ENCODE assay signal across 8 mouse cellular contexts in genomic region chr9:111070546-111070961, GRCm38 (mm10). TPM values are rescaled to one million over a fixed set of nuclear protein-coding genes. Genes with fewer than 3 reads are reported as not detected.
DNase-seq lines count a peak whose midpoint lies in the region; ATAC-seq and TF ChIP-seq lines count a peak whose summit lies in the region.

No protein-coding gene starts in this region.

- H3K36me3 ChIP-seq in ES-E14 (ENCODE audit: control insufficient read depth, insufficient read depth, low read length, poor library complexity, severe bottlenecking): peaks cover 3% of the 10 kb centered on the region; the same call in 1 of the 2 replicates
- no peaks in the 10 kb centered on the region for H3K36me3 ChIP-seq in liver, embryonic 11.5 days (ENCODE audit: control insufficient read depth, insufficient read depth, low read length)

- in situ Hi-C loops in ES-E14 (cut with MboI; ENCODE audit: low sequenced_read_pairs in 2 of 2, unreplicated experiment in 2 of 2): no loop called here

- 24% methylated on average over 4 of the region's 4 CpGs for WGBS in liver, embryonic 11.5 days

- H3K27me3 ChIP-seq in liver, embryonic 11.5 days (replicated peaks; ENCODE audit: control insufficient read depth, insufficient read depth, low read length): no peaks in the 10 kb centered on the region

- H3K4me1 ChIP-seq in ES-E14 (ENCODE audit: control insufficient read depth in 2 of 2, insufficient read depth in 2 of 2, low read length in 2 of 2, poor library complexity in 1 of 2): peaks cover 0 to 3% of the 10 kb centered on the region in 2 experiments; a peak in 1 of 4 replicates
- no peaks in the 10 kb centered on the region for H3K4me1 ChIP-seq in liver, embryonic 11.5 days (replicated peaks; ENCODE audit: control insufficient read depth, insufficient read depth, low read length)

- ATAC-seq in liver, embryonic 11.5 days (replicated peaks; ENCODE audit: low FRiP score): peak; percentile 73

- DNase-seq in layer of hippocampus, adult 11-12 months (ENCODE audit: low spot score): peak; percentile 57
- no peak for DNase-seq in layer of hippocampus, postnatal 36 days
- DNase-seq in ES-E14 (ENCODE audit: low read depth, low spot score): peak; percentile 53
- DNase-seq in c-Kit-positive CD71-positive TER-119-positive erythroid progenitor cells, embryonic 14.5 days (ENCODE audit: low spot score): peak; percentile 60
- peak; percentile 66 to 80 for DNase-seq in heart, postnatal 14 days
- peak; percentile 49 for DNase-seq in liver, embryonic 11.5 days (ENCODE audit: low spot score)
- DNase-seq in ovary, postnatal 36 days (ENCODE audit: low spot score): peak; percentile 41
- no peak for DNase-seq in right cerebral cortex, adult 18-20 months

- no peak overlapping the region for H3K27ac ChIP-seq in ES-E14 (ENCODE audit: insufficient read depth, low read depth, low read length, poor library complexity, severe bottlenecking)
- no peak overlapping the region for H3K27ac ChIP-seq in liver, embryonic 11.5 days (ENCODE audit: low read depth, low read length)

- H3K9me3 ChIP-seq in ES-E14 (ENCODE audit: control insufficient read depth, insufficient read depth, low read depth, low read length): no peaks in the 10 kb centered on the region
- H3K9me3 ChIP-seq in liver, embryonic 11.5 days (ENCODE audit: control insufficient read depth, low read length): no peaks in the 10 kb centered on the region

- no peak overlapping the region for H3K4me2 ChIP-seq in liver, embryonic 11.5 days

- no peak overlapping the region for H3K9ac ChIP-seq in ES-E14 (ENCODE audit: insufficient read depth, low read depth, low read length, poor library complexity, severe bottlenecking)
- no peak overlapping the region for H3K9ac ChIP-seq in liver, embryonic 11.5 days (ENCODE audit: low read depth, low read length)

- no peak overlapping the region for H3K4me3 ChIP-seq in ES-E14 (ENCODE audit: insufficient read depth in 1 of 2, low read depth in 1 of 2, low read length in 2 of 2, poor library complexity in 1 of 2, severe bottlenecking in 1 of 2)
- H3K4me3 ChIP-seq in liver, embryonic 11.5 days (ENCODE audit: low read depth, low read length): no peak overlapping the region

- intact Hi-C loops in heart, postnatal 14 days (cut with DNase I): no loop called here

TF ChIP-seq in ES-E14, 5 proteins besides CTCF, POLR2A, EP300 and RAD21:
- TF ChIP-seq ZC3H11A (IDR thresholded peaks at IDR 0.05; ENCODE audit: borderline replicate concordance, low read depth, low read length) (no peak), HCFC1 (IDR thresholded peaks at IDR 0.05; ENCODE audit: borderline replicate concordance, insufficient read depth, low read length) (no peak), ZNF384 (IDR thresholded peaks at IDR 0.05; ENCODE audit: low read depth, low read length) (no peak), CHD2 (IDR thresholded peaks at IDR 0.05; ENCODE audit: low read depth, low read length) (no peak)
TF ChIP-seq in ES-E14: peak in this region for 0.

RNA-seq across cellular contexts. Expression of gene Ccrl2, which starts 13.2 kb away (rescaled TPM):
- total RNA-seq in layer of hippocampus, postnatal 36 days (2021): under 1 TPM; 0.86 to 0.90 TPM
- 0.26 and 0.40 TPM in 2 replicates for total RNA-seq in ES-E14 (2012; rRNA removed)
- total RNA-seq in heart, postnatal 14 days (2021): 10 to 100 TPM in 1 of 2 experiments, 1 to 10 TPM in 1; 9.7 to 10.5 TPM
- 4.7 and 5.2 TPM in 2 replicates for polyA plus RNA-seq in liver, embryonic 11.5 days (2014; fragmentation: Nextera tagmentation; extraction: Ambion mirVana)

RNA-seq across cellular contexts. Expression of gene Lrrfip2, which starts 46.8 kb away (rescaled TPM):
- total RNA-seq in layer of hippocampus, postnatal 36 days (2021): 10 to 100 TPM; 35.0 to 39.0 TPM
- total RNA-seq in ES-E14 (2012; rRNA removed): 25.5 and 33.0 TPM in 2 replicates
- total RNA-seq in heart, postnatal 14 days (2021): 10 to 100 TPM; 85.8 to 86.9 TPM
- polyA plus RNA-seq in liver, embryonic 11.5 days (2014; fragmentation: Nextera tagmentation; extraction: Ambion mirVana): 40.0 and 40.3 TPM in 2 replicates

RNA-seq across cellular contexts. Expression of gene Ltf, which starts 51.5 kb away (rescaled TPM):
- under 1 TPM; 0.30 to 0.63 TPM for total RNA-seq in layer of hippocampus, postnatal 36 days (2021)
- total RNA-seq in ES-E14 (2012; rRNA removed): 0.48 TPM in 1 of 2 replicates, not detected in the other
- total RNA-seq in heart, postnatal 14 days (2021): 1 to 10 TPM; 1.6 to 1.8 TPM
- 7.2 and 8.8 TPM in 2 replicates for polyA plus RNA-seq in liver, embryonic 11.5 days (2014; fragmentation: Nextera tagmentation; extraction: Ambion mirVana)

Comparison
In these comparisons a context has a peak if more than half of its experiments do, and no peak if none do; other contexts are left out.
1. DNase-seq: peak in layer of hippocampus, adult 11-12 months (single experiment), ES-E14 (single experiment), c-Kit-positive CD71-positive TER-119-positive erythroid progenitor cells, embryonic 14.5 days (single experiment), heart, postnatal 14 days (2 of 2), liver, embryonic 11.5 days (single experiment) and ovary, postnatal 36 days (single experiment); none in layer of hippocampus, postnatal 36 days (0 of 2) and right cerebral cortex, adult 18-20 months (single experiment).